Mouse (Mus musculus) brain, embryonic 18.5 days (tissue): ENCODE data around the gene Mab21l3.

Source experiments
- DNase-seq: peaks from one replicate; pipeline ENCODE4 v3.0.0-alpha.2; 2012; ENCODE audit warnings: low read depth, low spot score

Mab21l3 gene

DNA sequence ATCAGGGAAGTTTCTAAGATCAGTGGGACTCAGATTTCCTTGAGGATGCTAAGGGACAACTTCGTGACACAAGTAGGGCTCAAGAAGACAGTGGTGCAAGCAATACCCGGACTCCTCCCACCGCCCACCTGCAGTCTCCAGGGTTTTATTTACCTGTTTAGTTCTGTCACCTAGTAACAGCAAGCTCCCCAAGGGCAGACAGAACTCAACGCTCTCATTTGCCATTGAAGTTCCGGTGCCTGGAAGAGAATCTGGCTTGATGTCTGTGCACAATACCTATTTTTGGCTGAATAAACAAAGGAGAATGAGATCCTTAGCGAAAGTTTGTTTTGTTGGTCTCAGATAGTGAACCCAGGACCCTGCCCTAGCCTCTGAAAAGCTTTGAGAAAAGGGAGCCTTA, 45.0 kb downstream of the Mab21l3 start:
- DNase-seq: no peak

DNA sequence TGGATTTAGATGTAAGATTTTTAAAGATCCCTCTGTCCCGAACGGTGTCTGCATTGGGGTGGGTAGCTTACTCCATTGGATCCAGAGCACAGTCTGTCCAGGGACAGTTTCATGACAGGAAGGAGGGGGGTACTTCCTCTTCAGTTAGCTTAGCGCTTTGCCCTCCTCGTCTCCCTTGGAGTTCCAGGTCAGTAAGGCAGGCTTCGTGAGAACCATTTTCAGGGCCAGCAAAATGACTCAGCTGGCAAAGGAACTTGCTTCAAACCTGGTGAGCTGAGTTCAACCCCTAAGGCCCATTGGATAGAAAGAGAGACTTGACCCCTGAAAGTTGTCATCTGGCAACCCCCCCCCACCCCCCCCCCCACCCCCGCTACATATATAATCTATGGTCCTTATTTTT, 46.0 kb downstream of the Mab21l3 start:
- DNase-seq: no peak

DNA sequence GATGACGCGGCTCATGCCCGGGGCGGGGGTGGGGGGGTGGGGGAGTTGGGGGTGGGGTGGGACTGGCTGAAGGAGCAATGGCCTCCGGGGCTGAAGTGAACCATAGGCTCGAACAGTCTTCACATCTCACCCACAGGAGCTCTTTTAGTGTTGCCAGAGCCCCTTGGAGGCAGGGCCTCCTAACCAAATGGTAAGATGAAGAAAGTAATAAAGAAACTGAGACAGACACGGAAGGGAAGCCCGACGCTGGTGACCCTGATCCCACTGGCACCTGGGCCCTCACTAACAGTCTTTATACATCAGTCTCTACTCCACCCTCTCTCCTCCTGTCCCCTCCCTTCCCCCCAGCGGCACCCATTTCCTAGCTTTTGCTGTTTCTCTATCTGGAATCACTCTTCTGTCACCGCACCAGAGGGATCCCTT, 48.2 kb downstream of the Mab21l3 start:
- DNase-seq: no peak

DNA sequence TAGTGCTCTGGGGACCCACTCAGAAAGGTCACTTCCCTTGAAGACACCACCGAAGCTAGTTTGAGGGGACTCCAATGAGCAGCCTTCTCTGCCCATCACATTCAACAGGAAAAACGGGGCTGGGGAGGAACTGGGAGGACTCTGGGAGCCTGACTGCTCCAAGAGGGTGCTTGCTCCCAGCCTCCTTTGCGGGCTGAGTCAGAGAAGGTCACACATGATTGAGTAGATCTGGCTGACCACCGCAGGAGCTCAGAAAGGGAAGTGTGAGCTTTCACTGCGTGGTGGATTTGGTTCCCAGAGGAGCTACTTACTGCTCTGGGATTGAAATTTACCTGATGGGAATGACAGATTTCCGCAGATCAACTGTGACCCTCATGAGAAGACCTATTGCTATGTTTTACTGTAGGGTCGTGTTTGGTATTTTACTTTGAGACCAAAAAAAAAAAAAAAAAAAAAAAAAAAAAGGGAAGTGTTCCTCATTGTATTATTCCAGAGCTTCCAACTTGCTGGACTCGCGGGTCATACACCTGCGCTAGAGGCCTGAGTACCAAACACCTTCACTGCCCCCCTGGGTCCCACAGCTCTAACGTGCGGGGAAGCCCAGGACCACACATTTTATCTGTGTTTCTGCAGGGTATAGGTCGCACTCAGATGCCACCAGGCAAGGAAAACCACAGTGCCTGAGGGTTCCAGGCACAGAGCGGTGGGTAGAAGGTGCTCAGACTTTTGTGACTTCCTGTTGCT, 48.7 kb downstream of the Mab21l3 start:
- DNase-seq: no peak

DNA sequence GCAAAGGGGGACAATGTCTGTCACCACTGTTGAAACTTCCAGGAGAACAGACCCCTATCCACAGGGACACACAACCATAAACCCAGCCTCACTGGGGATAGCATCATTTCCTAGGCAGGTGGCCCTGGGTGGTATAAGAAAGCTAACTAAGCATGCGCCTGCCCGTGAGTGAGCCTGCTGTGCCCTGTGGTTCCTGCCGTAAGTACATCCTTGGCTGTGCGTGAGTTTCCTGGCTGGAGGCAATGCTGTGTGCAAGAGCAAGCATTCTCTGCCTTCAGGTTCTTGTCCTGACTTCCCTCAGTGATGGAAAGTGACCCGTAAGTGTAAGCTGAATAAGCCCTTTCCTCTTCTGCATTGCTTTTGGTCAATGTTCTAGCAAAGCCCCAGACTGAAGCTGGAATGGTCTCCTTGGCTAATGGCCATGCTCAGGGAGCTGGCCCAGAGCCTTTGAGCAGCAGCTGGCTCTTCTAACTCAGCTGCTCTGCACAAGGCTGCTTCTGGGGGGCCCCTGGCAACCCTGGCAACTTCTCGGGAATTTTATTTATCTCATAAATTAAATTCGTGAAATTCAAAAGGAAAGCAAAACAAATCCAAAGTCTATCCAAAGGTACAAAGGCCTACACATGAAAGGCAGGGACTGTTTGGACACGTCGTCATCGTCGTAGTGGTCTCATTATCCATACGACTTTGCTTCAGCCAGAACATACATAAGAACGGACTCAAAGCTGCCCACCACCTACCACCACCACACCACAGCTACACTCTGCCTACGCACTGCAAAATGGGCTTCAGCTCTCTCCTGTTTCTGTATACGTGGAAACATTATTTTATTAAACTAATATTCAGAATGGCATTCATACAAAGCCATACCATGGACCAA, 50.7 kb downstream of the Mab21l3 start:
- no peak for DNase-seq

DNA sequence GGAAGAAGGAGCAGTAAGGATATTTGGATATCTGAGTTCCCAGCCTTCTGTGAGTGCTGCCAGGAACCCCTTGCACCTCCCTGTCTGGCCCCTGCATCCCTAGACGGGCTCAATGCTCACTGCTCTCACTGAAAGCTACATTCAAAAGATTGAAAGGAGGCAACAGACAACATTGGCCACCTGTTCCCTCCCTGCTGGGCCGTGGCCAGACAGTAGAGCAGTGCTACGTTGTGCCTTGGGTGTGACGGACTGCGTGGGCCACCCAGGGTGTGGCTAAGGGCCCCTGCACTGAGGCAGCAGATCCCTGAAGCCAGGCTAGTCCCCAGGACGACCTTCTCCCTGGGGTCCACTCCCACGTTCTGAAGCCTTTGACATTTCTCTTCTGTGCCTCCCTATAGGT, 52.5 kb downstream of the Mab21l3 start:
- no peak for DNase-seq

DNA sequence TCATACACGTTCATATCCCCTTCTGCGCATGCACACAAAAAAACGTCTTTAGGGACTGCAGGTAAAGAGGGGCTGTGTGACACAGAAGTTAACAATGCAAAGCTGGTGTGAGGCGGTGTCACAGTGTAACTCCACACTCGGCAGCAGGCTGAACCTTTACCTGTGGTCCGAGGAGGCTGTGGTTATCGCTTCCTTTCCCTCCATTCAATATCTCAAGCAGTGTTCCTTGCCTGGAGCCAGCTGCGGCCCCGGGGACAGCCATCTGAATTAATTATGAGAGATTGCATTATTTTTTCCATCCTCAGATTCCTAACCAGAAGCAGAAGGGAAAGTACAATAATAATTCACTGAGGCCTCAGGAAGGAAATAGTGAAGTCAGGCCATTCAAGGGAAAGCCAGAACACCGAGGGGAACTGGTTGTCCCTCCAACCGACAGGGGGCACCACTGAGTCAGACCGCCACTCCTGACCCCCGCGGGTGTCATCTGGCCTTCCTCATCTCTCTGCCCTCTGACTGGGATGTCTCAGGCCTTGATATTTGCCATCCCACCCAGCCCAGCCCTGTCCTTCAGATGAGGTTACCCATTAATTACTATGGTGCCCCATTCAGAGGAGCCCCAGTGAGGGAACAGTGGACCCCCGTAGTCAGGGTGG, 53.2 kb downstream of the Mab21l3 start:
- DNase-seq: no peak

DNA sequence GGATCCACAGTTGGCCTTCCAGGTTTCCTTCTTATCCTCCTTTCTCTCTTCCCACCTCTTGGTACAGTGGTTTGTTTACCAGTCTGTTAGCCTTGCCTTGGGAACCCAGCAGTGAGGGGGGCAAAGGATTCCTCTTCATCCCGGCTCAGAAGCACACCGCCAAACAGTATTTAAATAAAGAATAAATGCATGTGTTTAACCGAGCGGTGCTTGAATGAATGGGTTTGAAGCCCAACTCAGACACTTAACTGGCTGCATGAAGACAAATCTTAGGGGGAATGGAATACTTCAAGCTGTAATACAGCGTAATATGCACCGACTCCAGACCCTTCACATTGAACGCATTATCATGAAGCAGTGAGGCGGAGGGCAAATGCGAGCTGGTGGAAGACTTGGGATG, 54.1 kb downstream of the Mab21l3 start:
- DNase-seq: no peak

DNA sequence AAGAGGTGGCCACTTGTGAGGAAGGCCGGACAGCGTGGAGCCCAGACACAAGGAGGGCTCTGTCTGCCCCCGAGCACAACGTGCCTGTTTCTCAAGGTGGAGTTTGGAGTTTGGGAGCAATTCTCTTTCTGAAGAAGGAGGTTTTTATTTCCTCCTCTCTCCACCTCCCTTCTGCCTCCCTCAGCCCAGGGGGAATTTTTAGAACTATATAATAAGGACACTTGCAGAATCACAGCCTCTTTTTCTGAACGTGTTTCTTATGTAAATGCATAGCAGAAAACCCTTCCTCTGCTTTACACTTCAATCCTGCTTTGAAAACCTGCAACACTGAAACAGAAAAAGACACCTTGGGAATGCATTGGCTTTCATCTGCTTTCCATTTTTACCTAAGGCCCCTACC, 54.7 kb downstream of the Mab21l3 start:
- no peak for DNase-seq

DNA sequence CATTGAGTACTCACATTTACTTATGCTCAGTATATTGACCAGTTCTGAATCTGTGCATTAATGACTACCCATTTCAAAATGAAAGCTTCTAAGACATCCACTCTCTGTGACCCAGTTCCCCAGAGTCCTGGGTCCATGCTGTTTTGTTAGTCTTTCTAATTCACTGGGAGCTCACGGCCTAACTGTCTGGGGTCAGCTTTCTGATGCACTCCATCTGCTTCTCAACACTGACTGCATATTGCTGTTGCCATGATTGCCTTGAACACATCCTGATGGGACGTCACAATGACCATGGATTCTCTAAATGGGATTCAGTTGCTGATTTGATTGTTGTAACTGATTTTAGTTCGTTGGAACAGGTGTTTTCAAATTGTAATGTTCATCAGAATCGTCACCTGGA, 56.6 kb downstream of the Mab21l3 start:
- DNase-seq: no peak

DNA sequence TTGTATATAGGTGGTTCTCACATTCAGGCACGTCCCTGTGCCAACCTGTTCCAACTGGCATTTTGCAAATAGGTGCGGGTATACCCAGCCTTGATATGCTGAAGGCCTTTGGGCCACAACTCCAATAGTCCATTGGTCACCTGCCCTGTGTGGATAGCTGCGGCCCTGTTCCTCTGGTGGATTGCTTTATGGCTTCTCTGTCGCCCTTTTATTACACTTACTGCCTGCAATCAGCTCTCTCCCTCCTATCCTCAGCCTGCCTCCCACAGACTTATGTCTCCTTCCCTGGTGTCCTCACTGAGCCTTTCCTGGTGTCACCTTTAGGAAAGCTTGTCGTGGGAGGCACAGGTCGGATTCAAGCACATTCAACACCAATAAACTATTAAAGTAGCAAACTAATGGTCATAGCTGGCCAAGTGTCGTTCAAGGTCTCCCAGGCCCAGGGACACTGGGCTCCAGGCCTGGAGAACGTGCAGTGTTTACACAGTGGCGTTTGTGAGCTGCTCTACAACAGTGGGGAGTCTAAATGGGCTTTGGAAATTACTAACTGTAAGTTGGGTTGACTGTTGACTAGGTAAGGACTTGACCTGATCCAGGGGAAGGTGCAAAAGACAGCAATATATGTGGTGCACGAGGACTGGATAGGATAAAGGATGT, 63.9 kb downstream of the Mab21l3 start:
- no peak for DNase-seq

DNA sequence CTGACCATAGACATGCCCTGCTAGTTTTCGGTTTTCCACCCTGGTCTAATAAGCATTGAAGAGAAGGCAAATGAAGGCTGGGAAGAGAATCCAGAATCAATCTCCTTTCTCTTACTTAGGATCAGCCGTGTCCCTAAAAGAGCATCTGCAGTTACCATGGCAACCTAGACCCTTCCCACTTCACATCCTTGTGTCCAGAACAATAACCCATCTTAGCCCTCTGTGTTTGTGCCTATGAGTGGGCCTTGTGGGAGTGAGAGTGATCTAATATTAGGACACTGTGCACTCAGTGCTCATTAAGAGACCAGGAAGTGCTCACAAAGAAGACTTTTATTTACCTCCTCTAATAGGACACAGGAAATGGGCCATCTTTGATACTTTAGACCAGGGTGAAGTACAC, 65.0 kb downstream of the Mab21l3 start:
- DNase-seq: no peak

DNA sequence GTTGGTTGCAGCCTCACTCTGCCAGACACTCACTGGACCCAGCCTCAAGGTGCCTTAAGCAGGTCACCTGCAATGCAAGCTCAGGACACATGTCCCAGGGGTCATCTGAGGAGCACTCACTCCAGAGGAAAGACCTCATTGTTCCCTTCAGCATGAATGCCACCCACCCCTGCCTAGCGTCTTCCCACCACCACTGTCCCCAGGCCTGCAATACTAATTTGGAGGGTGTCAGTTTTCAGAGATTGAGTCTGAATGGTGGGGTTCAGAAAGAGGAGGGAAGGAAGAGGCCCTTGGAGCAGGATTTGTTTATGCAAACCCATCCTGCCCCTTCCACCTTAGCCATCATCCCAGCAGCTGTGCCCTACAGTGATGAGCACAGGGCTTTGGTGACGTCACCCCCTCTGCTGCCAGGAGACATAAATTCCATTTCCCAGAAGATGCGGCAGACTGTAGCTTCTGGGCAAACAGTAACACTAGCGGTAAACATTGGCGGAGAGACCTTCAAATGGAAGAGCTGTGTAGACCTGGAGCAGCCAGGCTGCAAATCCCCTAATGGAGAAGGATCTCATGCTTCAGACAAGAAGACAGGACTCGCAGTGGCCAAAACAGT, 67.8 kb downstream of the Mab21l3 start:
- no peak for DNase-seq

DNA sequence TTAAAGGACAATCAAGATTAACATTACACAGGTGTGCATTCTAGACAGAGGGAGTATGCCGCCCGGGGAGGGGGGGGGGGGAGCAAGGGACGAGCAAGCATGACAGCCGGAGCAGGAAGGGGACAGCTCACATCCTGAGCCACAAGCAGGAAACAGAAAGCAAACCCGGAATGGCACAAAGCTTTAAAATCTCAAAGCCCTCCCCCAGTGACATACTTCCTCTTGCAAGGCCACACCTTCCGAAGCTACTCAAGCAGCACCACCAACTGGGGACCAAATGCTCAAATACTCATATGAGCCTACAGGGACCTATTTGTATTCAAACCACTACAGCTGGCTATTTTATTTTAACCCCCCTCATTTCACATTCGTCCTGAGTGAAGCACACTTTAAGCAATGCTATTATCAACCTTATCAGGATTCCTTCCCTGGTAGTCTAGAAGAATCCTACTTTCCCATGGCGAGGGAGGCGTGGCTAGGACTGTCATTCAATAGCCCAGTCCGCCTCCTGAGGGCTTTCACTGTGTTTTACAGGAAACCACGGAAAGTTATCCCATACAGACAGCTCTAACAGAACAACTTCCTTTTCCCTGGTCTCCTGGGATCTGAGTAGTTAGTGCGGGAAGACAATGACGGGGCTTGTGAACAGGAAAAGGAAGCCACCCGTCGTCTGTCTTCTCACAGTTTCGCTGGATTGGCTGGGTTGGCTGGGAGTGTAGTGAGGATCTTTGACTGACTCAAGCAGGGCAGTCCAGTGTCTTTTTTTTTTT, 69.7 kb downstream of the Mab21l3 start:
- no peak for DNase-seq

DNA sequence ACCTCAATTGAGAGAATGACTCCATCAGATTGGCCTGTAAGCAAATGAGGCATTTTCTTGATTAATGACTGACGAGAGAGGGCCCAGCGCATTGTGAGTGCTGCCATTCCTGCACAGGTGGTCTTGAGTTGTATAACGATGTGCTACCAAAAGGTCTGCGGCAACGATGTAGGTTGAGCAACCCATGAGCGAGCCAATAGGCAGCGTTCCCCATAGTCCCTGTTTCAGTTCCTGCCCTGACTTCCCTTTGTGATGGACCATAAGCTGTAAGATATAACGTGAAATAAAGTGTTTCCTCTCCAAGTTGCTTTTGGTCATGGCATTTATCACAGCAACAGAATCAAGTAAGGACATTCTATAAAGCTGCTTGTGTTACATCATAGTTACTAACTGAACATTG, 73.0 kb downstream of the Mab21l3 start:
- no peak for DNase-seq

DNA sequence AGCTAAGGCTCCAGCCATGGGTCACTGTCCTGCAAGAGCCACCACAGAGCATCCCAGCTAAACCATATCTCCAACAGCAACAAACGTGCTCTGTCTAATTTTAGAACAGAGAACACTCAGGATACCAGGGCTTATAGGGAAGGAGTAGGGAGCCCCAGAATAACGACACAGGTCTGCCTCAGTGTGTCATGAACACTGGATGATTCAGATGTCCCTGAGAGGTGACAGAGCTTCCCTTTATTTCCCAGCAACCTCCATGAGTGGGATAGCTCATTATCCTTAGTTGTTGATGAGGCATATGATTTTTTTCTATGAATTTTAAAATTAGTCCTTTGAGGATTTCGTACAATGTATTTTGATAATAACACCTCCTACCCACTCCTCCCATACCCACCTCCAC, 78.2 kb downstream of the Mab21l3 start:
- DNase-seq: no peak

DNA sequence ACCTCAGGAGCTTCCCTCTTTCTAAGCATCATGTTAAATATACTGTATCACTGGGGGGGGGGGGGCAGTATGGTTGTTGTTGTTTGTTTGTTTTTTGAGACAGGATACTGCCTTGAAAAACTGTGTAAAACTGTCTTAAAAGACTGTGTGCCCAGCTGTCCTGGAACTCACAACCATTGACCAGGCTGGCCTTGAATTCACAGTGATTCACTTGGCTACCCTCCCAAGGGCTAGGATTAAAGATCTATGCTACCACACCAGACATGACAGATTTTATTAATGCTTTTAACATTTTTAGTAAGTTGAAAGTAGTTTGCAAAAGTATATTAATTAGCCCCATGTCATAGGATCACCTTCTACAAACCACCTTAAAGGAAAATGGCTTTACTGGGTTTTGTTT, 85.2 kb downstream of the Mab21l3 start:
- DNase-seq: no peak
